In genomic region chr9:114767030-114767429, GRCm38 (mm10) we compare ENCODE assay signal across 9 mouse cellular contexts. TPM values are rescaled to one million over a fixed set of nuclear protein-coding genes. Genes with fewer than 3 reads are reported as not detected.
DNase-seq lines count a peak whose midpoint lies in the region; ATAC-seq and TF ChIP-seq lines count a peak whose summit lies in the region.
"Had no signal": no experiment of that assay in that cellular context is flagged by ENCODE, and none has a peak within 500 bp of the region (broad histone marks: within the 10 kb centered on the region; RNA-seq: fewer than 3 reads in every experiment).

No protein-coding gene starts in this region.

- intact Hi-C loops in left cerebral cortex, postnatal 10 days (cut with DNase I): no loop called here
- intact Hi-C loops in left cerebral cortex, postnatal 36 days (cut with DNase I): no loop called here

- no peak for TF ChIP-seq POLR2A in brain, embryonic 14.5 days (IDR thresholded peaks at IDR 0.05; ENCODE audit: borderline replicate concordance, extremely low read depth, insufficient read depth, insufficient read length, poor library complexity, severe bottlenecking)

- 73% methylated on average over 13 of the region's 13 CpGs for WGBS in forebrain, embryonic 12.5 days
- 65% methylated on average over 13 of the region's 13 CpGs for WGBS in limb, embryonic 10.5 days

- no peak overlapping the region for H3K9ac ChIP-seq in forebrain, embryonic 12.5 days
- H3K9ac ChIP-seq: liver, embryonic 15.5 days had no signal

- no peaks in the 10 kb centered on the region for H3K9me3 ChIP-seq in forebrain, embryonic 12.5 days
- no peaks in the 10 kb centered on the region for H3K9me3 ChIP-seq in limb, embryonic 10.5 days (replicated peaks)
- H3K9me3 ChIP-seq: liver, embryonic 15.5 days had no signal

- H3K27ac ChIP-seq in forebrain, embryonic 12.5 days: 0 out of 2 replicates have a peak overlapping the region, but pooled peaks have one; percentile 3
- peak overlapping the region; percentile 86 for H3K27ac ChIP-seq in limb, embryonic 10.5 days
- H3K27ac ChIP-seq: liver, embryonic 15.5 days had no signal

- no peak overlapping the region for H3K4me3 ChIP-seq in forebrain, embryonic 12.5 days (replicated peaks)
- no peak overlapping the region for H3K4me3 ChIP-seq in limb, embryonic 10.5 days
- H3K4me3 ChIP-seq: liver, embryonic 15.5 days had no signal

- H3K36me3 ChIP-seq in forebrain, embryonic 12.5 days (replicated peaks): peaks cover 11% of the 10 kb centered on the region; the same call in 1 of the 2 replicates
- H3K36me3 ChIP-seq in limb, embryonic 10.5 days: peaks cover 49% of the 10 kb centered on the region

- H3K4me1 ChIP-seq in forebrain, embryonic 12.5 days: peaks cover 15% of the 10 kb centered on the region
- peaks cover 24% of the 10 kb centered on the region for H3K4me1 ChIP-seq in limb, embryonic 10.5 days

- no peak for TF ChIP-seq CTCF in brain, embryonic 14.5 days (IDR thresholded peaks at IDR 0.05; ENCODE audit: borderline replicate concordance, extremely low read depth, insufficient read depth, insufficient read length)

- ATAC-seq in forebrain, embryonic 12.5 days (ENCODE audit: low FRiP score): no peak; the same call in 1 of the 2 replicates
- ATAC-seq in CD4-positive, CD25-positive, alpha-beta regulatory T cell, adult 4 months: no peak
- no peak for ATAC-seq in megakaryocyte, adult 5-6 weeks (ENCODE audit: poor library complexity, severe bottlenecking)

- no peaks in the 10 kb centered on the region for H3K27me3 ChIP-seq in forebrain, embryonic 12.5 days
- no peaks in the 10 kb centered on the region for H3K27me3 ChIP-seq in limb, embryonic 10.5 days (ENCODE audit: low read depth, poor library complexity, severe bottlenecking)
- H3K27me3 ChIP-seq: liver, embryonic 15.5 days had no signal

- peak; percentile 75 for DNase-seq in left cerebral cortex, postnatal 10 days (ENCODE audit: extremely low spot score in 1 of 2, low spot score in 2 of 2)
- DNase-seq in left cerebral cortex, postnatal 36 days (ENCODE audit: low spot score in 2 of 2): no peak
- DNase-seq in brain, embryonic 14.5 days (ENCODE audit: low read depth): peak; percentile 95
- DNase-seq in limb, embryonic 10.5 days (ENCODE audit: low spot score): peak; percentile 44
- no peak for DNase-seq in lung, postnatal 36 days

- no peak overlapping the region for H3K4me2 ChIP-seq in forebrain, embryonic 12.5 days
- H3K4me2 ChIP-seq: liver, embryonic 15.5 days had no signal

RNA-seq across cellular contexts. Expression of gene Cmtm7, which starts 14.6 kb away (rescaled TPM):
- total RNA-seq in left cerebral cortex, postnatal 10 days (2021): 1 to 10 TPM; 4.1 to 5.3 TPM
- 1 to 10 TPM; 3.8 to 4.0 TPM for total RNA-seq in left cerebral cortex, postnatal 36 days (2021)
- 17.5 and 22.9 TPM in 2 replicates for polyA plus RNA-seq in brain, embryonic 14.5 days (2012; rRNA removed)
- 32.3 and 41.2 TPM in 2 replicates for polyA plus RNA-seq in forebrain, embryonic 12.5 days (2016; fragmentation: Nextera tagmentation; extraction: Ambion mirVana)
- polyA plus RNA-seq in limb, embryonic 10.5 days (2016; fragmentation: Nextera tagmentation; extraction: Ambion mirVana): 83.6 and 100 TPM in 2 replicates
- 10 to 100 TPM; 78.3 to 83.4 TPM for polyA plus RNA-seq in CD4-positive, CD25-positive, alpha-beta regulatory T cell, adult 4 months (2017; shearing (Covaris generic))
- total RNA-seq in megakaryocyte, adult 5-6 weeks (2015): 189 and 201 TPM in 2 replicates
- 259 and 283 TPM in 2 replicates for total RNA-seq in megakaryocyte, adult 5-6 weeks (2017)

RNA-seq across cellular contexts. Expression of gene Cmtm6, which starts 36.1 kb away (rescaled TPM):
- 10 to 100 TPM; 24.5 to 25.5 TPM for total RNA-seq in left cerebral cortex, postnatal 10 days (2021)
- total RNA-seq in left cerebral cortex, postnatal 36 days (2021): 10 to 100 TPM; 19.0 to 21.5 TPM
- 14.0 and 14.2 TPM in 2 replicates for polyA plus RNA-seq in brain, embryonic 14.5 days (2012; rRNA removed)
- polyA plus RNA-seq in forebrain, embryonic 12.5 days (2016; fragmentation: Nextera tagmentation; extraction: Ambion mirVana): 25.4 and 25.6 TPM in 2 replicates
- 28.9 and 29.4 TPM in 2 replicates for polyA plus RNA-seq in limb, embryonic 10.5 days (2016; fragmentation: Nextera tagmentation; extraction: Ambion mirVana)
- polyA plus RNA-seq in CD4-positive, CD25-positive, alpha-beta regulatory T cell, adult 4 months (2017; shearing (Covaris generic)): 10 to 100 TPM; 74.0 to 81.7 TPM
- 79.5 and 98.1 TPM in 2 replicates for total RNA-seq in megakaryocyte, adult 5-6 weeks (2015)
- total RNA-seq in megakaryocyte, adult 5-6 weeks (2017): 120 and 124 TPM in 2 replicates

Comparison
In these comparisons a context has a peak if more than half of its experiments do, and no peak if none do; other contexts are left out.
1. DNase-seq: peak in left cerebral cortex, postnatal 10 days (2 of 2), brain, embryonic 14.5 days (single experiment) and limb, embryonic 10.5 days (single experiment); none in left cerebral cortex, postnatal 36 days (0 of 2) and lung, postnatal 36 days (single experiment).